Mouse (Mus musculus) embryonic fibroblast, embryonic 13.5 days (primary cell): ENCODE data around the gene Lyg1.

ENCODE experiments used
- CTCF ChIP-seq: IDR thresholded peaks from 2 replicates; pipeline ENCODE4 v1.5.1; 2011; ENCODE audit warnings: mild to moderate bottlenecking, control low read depth, low read length, moderate library complexity, borderline replicate concordance; ENCODE audit not compliant: insufficient read depth
- POLR2A ChIP-seq: IDR thresholded peaks from 2 replicates; pipeline ENCODE4 v1.6.1; 2011; ENCODE audit warnings: low read depth, mild to moderate bottlenecking, control low read depth, low read length, moderate library complexity

DNA sequence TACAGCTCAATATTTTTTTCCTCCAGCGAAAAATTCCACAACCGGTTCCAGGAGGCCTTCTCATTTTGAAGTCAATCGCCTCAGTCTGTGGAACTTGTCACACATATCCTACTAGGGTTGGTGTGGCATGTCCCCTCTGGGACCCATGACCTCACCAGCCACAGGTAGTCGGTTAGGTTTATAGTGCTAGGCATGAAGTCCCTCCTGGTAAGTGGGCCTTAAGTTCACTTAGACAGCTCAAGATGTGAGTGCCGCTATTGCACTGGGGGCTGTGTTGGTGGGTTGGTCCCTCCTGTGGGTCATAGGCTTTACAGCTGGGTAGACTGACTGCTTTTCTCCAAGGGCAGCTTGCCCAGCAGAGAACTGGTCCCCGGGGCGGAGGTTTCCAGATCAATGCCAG lies 19.7 kb upstream of the Lyg1 start:
- TF ChIP-seq POLR2A (no peak), CTCF (no peak)
